13 mouse cellular contexts compared by ENCODE assay signal in genomic region chr16:95688010-95688409, GRCm38 (mm10).
"Had no signal": no experiment of that assay in that cellular context is flagged by ENCODE, and none has a peak within 500 bp of the region (broad histone marks: within the 10 kb centered on the region; RNA-seq: fewer than 3 reads in every experiment).

No protein-coding gene starts in this region.

- H3K4me3 ChIP-seq: left cerebral cortex, adult 2 months; limb, embryonic 13.5 days; midbrain, embryonic 12.5 days; neural tube, embryonic 13.5 days; stomach, embryonic 15.5 days had no signal

- H3K27me3 ChIP-seq: limb, embryonic 13.5 days; midbrain, embryonic 12.5 days; neural tube, embryonic 13.5 days; stomach, embryonic 15.5 days had no signal

- H3K9me3 ChIP-seq: limb, embryonic 13.5 days; midbrain, embryonic 12.5 days; neural tube, embryonic 13.5 days; stomach, embryonic 15.5 days had no signal

- ATAC-seq: midbrain, embryonic 16.5 days had no signal

- H3K36me3 ChIP-seq: limb, embryonic 13.5 days; midbrain, embryonic 12.5 days; neural tube, embryonic 13.5 days; stomach, embryonic 15.5 days had no signal

- H3K9ac ChIP-seq: limb, embryonic 13.5 days; midbrain, embryonic 12.5 days; neural tube, embryonic 13.5 days; stomach, embryonic 15.5 days had no signal

- H3K4me2 ChIP-seq: limb, embryonic 13.5 days; midbrain, embryonic 12.5 days; neural tube, embryonic 13.5 days; stomach, embryonic 15.5 days had no signal

- H3K4me1 ChIP-seq: midbrain, embryonic 12.5 days; stomach, embryonic 15.5 days had no signal

- H3K27ac ChIP-seq: left cerebral cortex, adult 2 months; limb, embryonic 13.5 days; midbrain, embryonic 12.5 days; neural tube, embryonic 13.5 days; stomach, embryonic 15.5 days had no signal

- DNase-seq: kidney, adult 8-10 months; kidney, postnatal 25 days; lung, adult 18-20 months; lung, postnatal 14 days; retina, postnatal 1 day; right cerebral cortex, postnatal 14 days; thymus, postnatal 4 days had no signal
